Mouse (Mus musculus) MEL (cell line): Measurements from ENCODE around the gene Mapt.

Experiments used
- CTCF ChIP-seq, 3 experiments: IDR thresholded peaks in 2 of 3; conservative IDR thresholded peaks in 1 of 3; 2 replicates each; pipeline ENCODE4 v1.5.1; 2011 to 2012; ENCODE audit warnings: low read length in 3 of 3, low read depth in 2 of 3, mild to moderate bottlenecking in 2 of 3, improper control_type of control experiment in 1 of 3, inconsistent platforms in 1 of 3, mixed read lengths in 1 of 3, moderate library complexity in 1 of 3; ENCODE audit not compliant: control insufficient read depth in 1 of 3, insufficient read depth in 1 of 3, poor library complexity in 1 of 3, severe bottlenecking in 1 of 3
- E2F4 ChIP-seq: IDR thresholded peaks from 2 replicates; pipeline ENCODE4 v1.6.1; 2011; ENCODE audit warnings: low read depth, low read length, improper control_type of control experiment, borderline replicate concordance
- ETS1 ChIP-seq: IDR thresholded peaks from 2 replicates; pipeline ENCODE4 v1.6.1; 2012; ENCODE audit warnings: low read depth, mild to moderate bottlenecking, inconsistent platforms, low read length, improper control_type of control experiment, moderate library complexity
- MAX ChIP-seq: IDR thresholded peaks from 2 replicates; pipeline ENCODE4 v1.6.1; 2011; ENCODE audit warnings: low read length, improper control_type of control experiment
- SMC3 ChIP-seq: IDR thresholded peaks from 2 replicates; pipeline ENCODE4 v1.6.1; 2011; ENCODE audit warnings: low read depth, low read length, improper control_type of control experiment
- TAL1 ChIP-seq: IDR thresholded peaks from 2 replicates; pipeline ENCODE4 v1.6.1; 2012; ENCODE audit warnings: mild to moderate bottlenecking, inconsistent platforms, low read length, moderate library complexity, mixed read lengths
- TBP ChIP-seq: IDR thresholded peaks from 2 replicates; pipeline ENCODE4 v1.8.0; 2011; ENCODE audit warnings: low read depth, low read length, improper control_type of control experiment

DNA sequence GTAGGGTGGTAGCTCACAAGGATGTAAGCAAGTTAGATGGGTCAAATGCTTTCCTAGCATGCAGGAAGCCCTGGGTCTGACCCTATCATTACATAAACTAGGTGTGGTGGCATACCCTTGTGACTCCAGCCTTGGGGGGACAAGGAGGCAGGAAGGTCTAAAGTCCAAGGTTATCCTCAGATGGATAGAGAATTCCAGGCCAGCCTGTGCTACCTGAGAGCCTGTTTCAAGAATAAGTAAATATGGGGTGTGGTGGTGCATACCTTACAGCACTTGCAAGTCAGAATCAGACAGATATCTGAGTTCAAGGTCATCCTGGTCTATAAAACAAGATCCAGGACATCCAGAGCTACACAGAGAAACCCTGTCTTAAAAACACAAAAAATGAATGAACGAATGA is 96.3 kb downstream of the Mapt start:
- TF ChIP-seq MAX (no peak), E2F4 (no peak), CTCF (IDR thresholded peaks at IDR 0.05 in 2 of 3, conservative IDR thresholded peaks at IDR 0.05 in 1 of 3; ENCODE audit: control insufficient read depth in 1 of 3, insufficient read depth in 1 of 3, low read depth in 2 of 3, low read length in 3 of 3, poor library complexity in 1 of 3, severe bottlenecking in 1 of 3) (no peak), SMC3 (no peak), TAL1 (no peak), TBP (no peak), ETS1 (no peak)
